Mouse (Mus musculus) forebrain, embryonic 13.5 days (tissue): ENCODE measurements around the gene Acvr1. TPM values are rescaled to one million over a fixed set of nuclear protein-coding genes. Genes with fewer than 3 reads are reported as not detected.
A peak's percentile ranks its signal among the peaks of the same experiment; 100 is the strongest.

Source experiments
- ATAC-seq: fragments of 200-750 bp; cut with Nextera tagmentation; 2 replicates; pipeline ENCODE4 v1.8.0; 2017
- H3K27ac ChIP-seq: fragments of 300-500 bp; sonication (generic); 2 replicates; pipeline ENCODE4 v1.5.1; 2015; ENCODE audit warnings: inconsistent platforms, mild to moderate bottlenecking, moderate library complexity
- H3K27me3 ChIP-seq: fragments of 300-500 bp; sonication (generic); 2 replicates; pipeline ENCODE4 v1.6.1; 2015; ENCODE audit warnings: mild to moderate bottlenecking, inconsistent platforms
- H3K36me3 ChIP-seq: fragments of 300-500 bp; sonication (generic); 2 replicates; pipeline ENCODE4 v1.6.1; 2015; ENCODE audit warnings: mild to moderate bottlenecking, inconsistent platforms; ENCODE audit not compliant: poor library complexity, severe bottlenecking
- H3K4me1 ChIP-seq: fragments of 300-500 bp; sonication (generic); 2 replicates; pipeline ENCODE4 v1.6.1; 2015; ENCODE audit warnings: inconsistent platforms
- H3K4me2 ChIP-seq: fragments of 300-500 bp; sonication (generic); 2 replicates; pipeline ENCODE4 v1.6.1; 2015; ENCODE audit warnings: inconsistent platforms, mild to moderate bottlenecking, moderate library complexity
- H3K4me3 ChIP-seq: fragments of 300-500 bp; sonication (generic); 2 replicates; pipeline ENCODE4 v1.5.1; 2015; ENCODE audit warnings: mild to moderate bottlenecking, inconsistent platforms
- H3K9ac ChIP-seq: fragments of 300-500 bp; sonication (generic); 2 replicates; pipeline ENCODE4 v1.6.1; 2015; ENCODE audit warnings: mild to moderate bottlenecking, inconsistent platforms
- H3K9me3 ChIP-seq: fragments of 300-500 bp; sonication (generic); replicated peaks from 2 replicates; pipeline ENCODE4 v1.6.1; 2016; ENCODE audit warnings: inconsistent platforms
- WGBS: fragments of 180-500 bp; shearing (Covaris S2); methylation state at CpG from one replicate; pipeline ENCODE4 v1.1.7; 2015; 5-methylcytosine and 5-hydroxymethylcytosine counted together
- polyA plus RNA-seq: library from polyadenylated mRNA; unstranded; fragments of >200 nt; fragmentation: Nextera tagmentation; extraction: Ambion mirVana; gene quantifications from 2 replicates; pipeline ENCODE4 v1.2.1, GENCODE M21; 2015

Acvr1 gene
- polyA plus RNA-seq: 4.5 and 4.6 TPM in 2 replicates

- no peaks in the 10 kb centered on the region for H3K36me3 ChIP-seq
- peak within 1 kb of the TSS; percentile 97 for H3K27ac ChIP-seq
- no peaks in the 10 kb centered on the region for H3K9me3 ChIP-seq
- WGBS: under 1% methylated on average over 57 of the region's 80 CpGs
- peak within 1 kb of the TSS; percentile 89 for H3K4me3 ChIP-seq
- peaks cover 41% of the 10 kb centered on the region for H3K4me1 ChIP-seq
- peak within 1 kb of the TSS; percentile 74 for H3K4me2 ChIP-seq
- ATAC-seq: peak; percentile 94
- H3K9ac ChIP-seq: peak within 1 kb of the TSS; percentile 95
- no peaks in the 10 kb centered on the region for H3K27me3 ChIP-seq
Measured at GRCm38 (mm10) chr2:58567066-58567810, at the start of gene Acvr1, which contains the start of gene Upp2. TSS of gene Acvr1 (minus strand) at chr2:58567157. TSS of gene Upp2 (plus strand) at chr2:58567298.

- no peaks in the 10 kb centered on the region for H3K36me3 ChIP-seq
- no peaks in the 10 kb centered on the region for H3K27me3 ChIP-seq
- H3K4me1 ChIP-seq: no peaks in the 10 kb centered on the region
- H3K27ac ChIP-seq: no peak overlapping the region
- ATAC-seq: no peak
- no peak overlapping the region for H3K4me3 ChIP-seq
- no peaks in the 10 kb centered on the region for H3K9me3 ChIP-seq
- H3K9ac ChIP-seq: no peak overlapping the region
- 83% methylated on average over 5 of the region's 5 CpGs for WGBS
- no peak overlapping the region for H3K4me2 ChIP-seq
Measured at GRCm38 (mm10) chr2:58615766-58616165, 48.8 kb upstream of the Acvr1 start.

GRCm38 (mm10) chr2:58614851-58615250 is 47.9 kb upstream of the Acvr1 start:
- WGBS: 97% methylated on average over 8 of the region's 8 CpGs
- no peaks in the 10 kb centered on the region for H3K36me3 ChIP-seq

GRCm38 (mm10) chr2:58613720-58614119 is 46.8 kb upstream of the Acvr1 start:
- ATAC-seq: no peak
- Histone ChIP-seq H3K27me3 (no peaks in the 10 kb centered on the region), H3K9ac (no peak overlapping the region), H3K4me3 (no peak overlapping the region), H3K4me1 (no peaks in the 10 kb centered on the region), H3K27ac (no peak overlapping the region), H3K4me2 (no peak overlapping the region), H3K36me3 (no peaks in the 10 kb centered on the region), H3K9me3 (no peaks in the 10 kb centered on the region)
- WGBS: 88% methylated on average over 3 of the region's 3 CpGs

More at GRCm38 (mm10) chr2:58614851-58615250, 47.9 kb upstream of the Acvr1 start:
- Histone ChIP-seq H3K27me3 (no peaks in the 10 kb centered on the region), H3K4me2 (no peak overlapping the region), H3K27ac (no peak overlapping the region), H3K9me3 (no peaks in the 10 kb centered on the region), H3K4me1 (no peaks in the 10 kb centered on the region), H3K4me3 (no peak overlapping the region), H3K9ac (no peak overlapping the region)
- no peak for ATAC-seq

- WGBS: 93% methylated on average over 3 of the region's 3 CpGs
- no peak overlapping the region for H3K27ac ChIP-seq
Measured at GRCm38 (mm10) chr2:58604791-58605190, 37.8 kb upstream of the Acvr1 start.

GRCm38 (mm10) chr2:58603379-58603778 is 36.4 kb upstream of the Acvr1 start:
- H3K4me1 ChIP-seq: peaks cover 12% of the 10 kb centered on the region
- H3K36me3 ChIP-seq: no peaks in the 10 kb centered on the region
- H3K27ac ChIP-seq: no peak overlapping the region
- no peaks in the 10 kb centered on the region for H3K27me3 ChIP-seq
- no peak overlapping the region for H3K4me2 ChIP-seq
- peak; percentile 89 for ATAC-seq
- WGBS: 62% methylated on average over 3 of the region's 3 CpGs
- H3K4me3 ChIP-seq: no peak overlapping the region
- H3K9me3 ChIP-seq: no peaks in the 10 kb centered on the region
- no peak overlapping the region for H3K9ac ChIP-seq

More at GRCm38 (mm10) chr2:58604791-58605190, 37.8 kb upstream of the Acvr1 start:
- ATAC-seq: no peak
- H3K9ac ChIP-seq: no peak overlapping the region
- H3K4me1 ChIP-seq: peaks cover 12% of the 10 kb centered on the region
- H3K9me3 ChIP-seq: no peaks in the 10 kb centered on the region
- no peak overlapping the region for H3K4me2 ChIP-seq
- H3K4me3 ChIP-seq: no peak overlapping the region
- no peaks in the 10 kb centered on the region for H3K27me3 ChIP-seq
- no peaks in the 10 kb centered on the region for H3K36me3 ChIP-seq

- no peak for ATAC-seq
- no peaks in the 10 kb centered on the region for H3K27me3 ChIP-seq
Measured at GRCm38 (mm10) chr2:58601382-58601781, 34.4 kb upstream of the Acvr1 start.

GRCm38 (mm10) chr2:58599639-58600038 is 32.7 kb upstream of the Acvr1 start:
- Histone ChIP-seq H3K4me1 (peaks cover 18% of the 10 kb centered on the region), H3K9me3 (no peaks in the 10 kb centered on the region), H3K27me3 (no peaks in the 10 kb centered on the region), H3K9ac (no peak overlapping the region), H3K36me3 (no peaks in the 10 kb centered on the region), H3K27ac (no peak overlapping the region), H3K4me2 (no peak overlapping the region), H3K4me3 (no peak overlapping the region)
- 94% methylated on average over 6 of the region's 6 CpGs for WGBS
- no peak for ATAC-seq

More at GRCm38 (mm10) chr2:58601382-58601781, 34.4 kb upstream of the Acvr1 start:
- Histone ChIP-seq H3K4me2 (no peak overlapping the region), H3K4me1 (peaks cover 12% of the 10 kb centered on the region), H3K9me3 (no peaks in the 10 kb centered on the region), H3K27ac (no peak overlapping the region), H3K4me3 (no peak overlapping the region), H3K9ac (no peak overlapping the region), H3K36me3 (no peaks in the 10 kb centered on the region)
- 86% methylated on average over 4 of the region's 4 CpGs for WGBS

GRCm38 (mm10) chr2:58597556-58597955 is 30.6 kb upstream of the Acvr1 start:
- peaks cover 6% of the 10 kb centered on the region; the same call in 1 of the 2 replicates for H3K4me1 ChIP-seq
- 93% methylated on average over 3 of the region's 3 CpGs for WGBS
- H3K4me3 ChIP-seq: no peak overlapping the region
- no peaks in the 10 kb centered on the region for H3K9me3 ChIP-seq
- no peaks in the 10 kb centered on the region for H3K36me3 ChIP-seq
- ATAC-seq: no peak
- no peak overlapping the region for H3K27ac ChIP-seq
- H3K4me2 ChIP-seq: no peak overlapping the region
- no peaks in the 10 kb centered on the region for H3K27me3 ChIP-seq
- no peak overlapping the region for H3K9ac ChIP-seq

- H3K27ac ChIP-seq: no peak overlapping the region
- WGBS: 74% methylated on average over 17 of the region's 17 CpGs
Measured at GRCm38 (mm10) chr2:58596774-58597342, 29.9 kb upstream of the Acvr1 start.

GRCm38 (mm10) chr2:58595350-58595749 is 28.4 kb upstream of the Acvr1 start:
- no peak for ATAC-seq
- Histone ChIP-seq H3K36me3 (no peaks in the 10 kb centered on the region), H3K9me3 (no peaks in the 10 kb centered on the region), H3K4me3 (no peak overlapping the region), H3K4me1 (peaks cover 6% of the 10 kb centered on the region; the same call in 1 of the 2 replicates), H3K4me2 (no peak overlapping the region), H3K27ac (no peak overlapping the region), H3K9ac (no peak overlapping the region), H3K27me3 (no peaks in the 10 kb centered on the region)
- 85% methylated on average over 9 of the region's 9 CpGs for WGBS

More at GRCm38 (mm10) chr2:58596774-58597342, 29.9 kb upstream of the Acvr1 start:
- Histone ChIP-seq H3K4me3 (no peak overlapping the region), H3K4me1 (peaks cover 6% of the 10 kb centered on the region; the same call in 1 of the 2 replicates), H3K9me3 (no peaks in the 10 kb centered on the region), H3K4me2 (no peak overlapping the region), H3K9ac (no peak overlapping the region), H3K36me3 (no peaks in the 10 kb centered on the region), H3K27me3 (no peaks in the 10 kb centered on the region)
- no peak for ATAC-seq

- no peak overlapping the region for H3K4me3 ChIP-seq
- no peak overlapping the region for H3K9ac ChIP-seq
- 100% methylated on average over 1 of the region's 1 CpGs for WGBS
- ATAC-seq: no peak
- H3K36me3 ChIP-seq: no peaks in the 10 kb centered on the region
- peaks cover 9% of the 10 kb centered on the region for H3K4me1 ChIP-seq
- no peaks in the 10 kb centered on the region for H3K27me3 ChIP-seq
- H3K27ac ChIP-seq: no peak overlapping the region
- no peak overlapping the region for H3K4me2 ChIP-seq
- H3K9me3 ChIP-seq: no peaks in the 10 kb centered on the region
Measured at GRCm38 (mm10) chr2:58590055-58590454, 23.1 kb upstream of the Acvr1 start.
